17 mouse cellular contexts compared by ENCODE assay signal in the genomic region with DNA sequence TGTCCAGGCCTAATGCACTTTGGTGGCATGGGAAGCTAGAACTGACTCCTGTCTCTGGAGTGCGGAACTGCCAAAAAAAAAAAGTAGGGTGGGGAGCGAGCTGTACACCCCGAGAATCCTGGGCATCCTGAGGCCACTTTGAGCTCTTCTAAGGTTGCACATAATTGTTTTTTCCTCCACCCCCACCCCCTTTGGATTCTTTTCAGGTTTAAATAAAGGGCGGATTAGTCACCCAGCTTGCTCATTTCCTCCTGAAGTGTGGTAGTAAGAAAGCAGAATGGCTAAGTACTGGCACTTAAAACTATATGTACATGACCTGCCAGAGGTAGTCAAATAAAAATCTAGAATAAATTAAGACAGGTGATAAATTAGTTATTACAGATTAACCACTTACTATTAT.
"Had no signal": no experiment of that assay in that cellular context is flagged by ENCODE, and none has a peak within 500 bp of the region (broad histone marks: within the 10 kb centered on the region; RNA-seq: fewer than 3 reads in every experiment).

No protein-coding gene starts in this region.

- H3K36me3 ChIP-seq: liver, embryonic 15.5 days had no signal

- H3K9ac ChIP-seq: liver, embryonic 15.5 days; lung, embryonic 14.5 days; neural tube, embryonic 12.5 days had no signal

- H3K4me2 ChIP-seq: liver, embryonic 11.5 days; liver, embryonic 15.5 days; lung, embryonic 14.5 days; neural tube, embryonic 12.5 days had no signal

- DNase-seq: kidney, adult 8-10 months; kidney, postnatal 36 days; lung, embryonic 14.5 days; lung, postnatal 36 days; midbrain, embryonic 14.5 days; retina, postnatal 1 day; right cerebral cortex, postnatal 4 days; spleen, adult 18-20 months; thymus, adult 18-20 months; thymus, postnatal 14 days had no signal

- H3K4me1 ChIP-seq: limb, embryonic 10.5 days; liver, embryonic 15.5 days; neural tube, embryonic 12.5 days had no signal

- H3K9me3 ChIP-seq: limb, embryonic 10.5 days; liver, embryonic 15.5 days; midbrain, embryonic 10.5 days; neural tube, embryonic 12.5 days had no signal

- H3K27ac ChIP-seq: kidney, postnatal 0 days; left cerebral cortex, adult 2 months; limb, embryonic 10.5 days; liver, embryonic 15.5 days; midbrain, embryonic 10.5 days; neural tube, embryonic 12.5 days had no signal

- H3K4me3 ChIP-seq: left cerebral cortex, adult 2 months; limb, embryonic 10.5 days; liver, embryonic 15.5 days; midbrain, embryonic 10.5 days; neural tube, embryonic 12.5 days had no signal

- H3K27me3 ChIP-seq: liver, embryonic 15.5 days; neural tube, embryonic 12.5 days had no signal
